Mouse (Mus musculus) adipocyte (in vitro differentiated cells): Measurements from ENCODE around the gene Btd.

ENCODE experiments used
- DNase-seq: peaks from one replicate; pipeline ENCODE4 v3.0.0-alpha.2; 2016; ENCODE audit warnings: low spot score

Gene Btd

GRCm38 (mm10) chr14:31664903-31665565 lies 24.2 kb downstream of the Btd start:
- DNase-seq = no peak

GRCm38 (mm10) chr14:31665566-31665940 lies 24.7 kb downstream of the Btd start:
- DNase-seq = no peak

- no peak for DNase-seq
These were observed 26.3 kb downstream of the Btd start for GRCm38 (mm10) chr14:31666931-31667705.

GRCm38 (mm10) chr14:31667741-31668140 lies 26.9 kb downstream of the Btd start:
- DNase-seq = no peak

GRCm38 (mm10) chr14:31668326-31668725 lies 27.5 kb downstream of the Btd start:
- DNase-seq = peak; percentile 47

GRCm38 (mm10) chr14:31669161-31669611 lies 28.4 kb downstream of the Btd start:
- peak; percentile 86 for DNase-seq

- DNase-seq = peak; percentile 77
These were observed 29.0 kb downstream of the Btd start for GRCm38 (mm10) chr14:31669642-31670490.

GRCm38 (mm10) chr14:31671635-31672320 lies 30.9 kb downstream of the Btd start:
- DNase-seq = peak; percentile 54

- DNase-seq = no peak
These were observed 39.8 kb downstream of the Btd start for GRCm38 (mm10) chr14:31680656-31681055.

- no peak for DNase-seq
These were observed 40.5 kb downstream of the Btd start for GRCm38 (mm10) chr14:31681291-31681690.

- no peak for DNase-seq
These were observed 41.2 kb downstream of the Btd start for GRCm38 (mm10) chr14:31681931-31682555.

GRCm38 (mm10) chr14:31683610-31684009 lies 42.8 kb downstream of the Btd start:
- no peak for DNase-seq

- no peak for DNase-seq
These were observed 43.7 kb downstream of the Btd start for GRCm38 (mm10) chr14:31684343-31685040.

- no peak for DNase-seq
These were observed 44.9 kb downstream of the Btd start for GRCm38 (mm10) chr14:31685680-31686079.

- no peak for DNase-seq
These were observed 45.4 kb downstream of the Btd start for GRCm38 (mm10) chr14:31686231-31686630.

GRCm38 (mm10) chr14:31692536-31692935 lies 51.7 kb downstream of the Btd start:
- DNase-seq = no peak

GRCm38 (mm10) chr14:31696206-31696984 lies 55.6 kb downstream of the Btd start:
- DNase-seq = no peak

- no peak for DNase-seq
These were observed 56.1 kb downstream of the Btd start for GRCm38 (mm10) chr14:31696985-31697303.

GRCm38 (mm10) chr14:31697346-31697745 lies 56.5 kb downstream of the Btd start:
- DNase-seq = no peak

- DNase-seq = no peak
These were observed 56.9 kb downstream of the Btd start for GRCm38 (mm10) chr14:31697755-31698154.
